Mouse (Mus musculus): ENCODE measurements at regions not wholly inside any gene's neighbourhood (a gene's known extent, or its start where the extent isn't known, plus 50 kb on each side); places are given as distances from the start of the nearest gene placed in this dataset.

GRCm38 (mm10) chr12:29166316-29166715 lies 361.9 kb upstream of the Myt1l start:
- TF ChIP-seq POLR2A (IDR thresholded peaks at IDR 0.05; ENCODE audit: low read depth, low read length) (no peak), CTCF (IDR thresholded peaks at IDR 0.05; ENCODE audit: extremely low read depth, insufficient read depth, insufficient read length, insufficient replicate concordance) (no peak)

All from spleen, adult 2 months (tissue).